Mouse (Mus musculus): ENCODE measurements around the gene Igsf11. TPM values are rescaled to one million over a fixed set of nuclear protein-coding genes. Genes with fewer than 3 reads are reported as not detected.

Igsf11 gene
- 10 to 100 TPM; 26.1 to 27.7 TPM for total RNA-seq (2021)
- long read RNA-seq, transcript Igsf11-201 (7 exons, 3,443 nt), result major isoform, 9 of 17 reads
- long read RNA-seq, partial matches to known transcripts, result 0 of 17 reads
- long read RNA-seq, other reads (novel, unspliced or antisense), result 8 of 17 reads

DNA sequence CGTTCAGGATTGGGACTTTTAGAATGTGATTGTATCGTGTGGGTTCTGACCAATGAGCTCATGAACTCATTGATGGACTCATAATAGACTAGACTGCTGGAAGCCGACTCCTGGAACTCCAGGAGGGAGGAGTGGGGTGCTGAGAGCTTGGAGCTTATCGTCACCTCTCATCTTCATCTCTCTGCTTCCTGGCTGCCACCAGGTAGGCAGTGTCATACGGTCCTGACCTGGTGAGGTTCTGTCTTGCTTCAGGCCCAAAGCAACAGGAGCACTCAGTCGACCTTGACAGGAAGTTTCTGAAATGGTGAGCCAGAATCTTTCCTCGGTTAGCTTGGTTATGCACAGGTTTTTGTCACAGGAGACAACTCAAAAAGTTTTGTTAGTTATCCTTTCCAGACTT, at the start of gene Igsf11:
Gene Igsf11 (plus strand): TSS at position 301 of the 400 bp plus-strand sequence.
- no peak for DNase-seq (ENCODE audit: low spot score in 2 of 2)

DNA sequence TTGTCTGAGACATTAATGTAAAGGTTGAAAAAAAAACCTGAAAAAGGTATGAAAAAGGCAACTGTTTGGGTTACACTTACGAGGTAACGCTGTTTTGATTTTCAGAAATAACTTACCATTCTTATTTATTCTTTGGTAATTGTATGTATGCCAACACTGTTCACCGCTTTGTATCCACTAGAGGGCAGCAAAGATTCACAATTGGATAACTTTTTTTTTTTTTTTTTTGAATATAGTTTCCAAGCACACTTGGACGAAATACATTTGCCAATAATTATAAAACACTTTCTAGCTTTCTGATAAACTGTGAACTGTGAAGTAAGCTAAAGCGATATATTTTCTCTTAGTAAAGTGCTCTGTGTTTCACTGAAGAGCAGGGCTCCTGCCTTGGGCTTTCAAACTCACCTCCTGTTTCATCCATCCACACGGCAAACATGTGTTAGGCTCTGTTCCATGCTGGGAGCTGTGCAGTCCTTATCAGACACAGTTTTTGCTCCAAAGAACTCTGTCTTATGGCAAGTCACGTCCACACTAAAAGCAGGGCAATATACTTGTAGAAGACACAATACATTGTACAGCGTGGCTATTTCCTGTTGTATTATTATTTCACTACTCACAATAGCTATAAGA, 34.2 kb upstream of the Igsf11 start:
- DNase-seq (ENCODE audit: low spot score in 2 of 2), result no peak

DNA sequence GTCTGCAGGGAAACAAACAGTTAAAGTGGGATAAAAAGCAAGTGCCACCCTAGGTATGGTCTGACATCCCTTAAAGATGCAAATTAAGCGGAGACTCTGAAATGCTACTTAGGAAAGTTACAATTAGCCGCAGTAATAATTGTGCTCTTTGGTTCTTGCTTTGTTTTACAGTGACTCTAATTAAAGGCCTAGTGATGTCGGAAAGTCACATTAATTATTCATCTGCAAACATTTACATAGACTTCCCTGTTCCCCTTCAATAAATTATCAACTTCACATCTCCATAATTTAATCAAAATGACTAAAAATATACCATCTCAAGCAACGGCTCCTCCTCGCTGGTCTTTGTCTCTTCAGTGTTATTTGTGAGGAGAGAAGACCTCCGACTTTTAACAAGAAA, 31.9 kb upstream of the Igsf11 start:
- DNase-seq (ENCODE audit: low spot score in 2 of 2), result no peak

- DNase-seq (ENCODE audit: low spot score in 2 of 2), result no peak
These were observed 28.1 kb upstream of the Igsf11 start for GRCm38 (mm10) chr16:38864358-38864757.

- DNase-seq (ENCODE audit: low spot score in 2 of 2), result no peak
These were observed 19.2 kb upstream of the Igsf11 start for GRCm38 (mm10) chr16:38873231-38873630.

GRCm38 (mm10) chr16:38874481-38874880, 18.0 kb upstream of the Igsf11 start:
- DNase-seq (ENCODE audit: low spot score in 2 of 2), result no peak

- DNase-seq (ENCODE audit: low spot score in 2 of 2), result no peak
These were observed 6.5 kb downstream of the Igsf11 start for GRCm38 (mm10) chr16:38898816-38899425.

- DNase-seq (ENCODE audit: low spot score in 2 of 2), result no peak
These were observed 7.6 kb downstream of the Igsf11 start for GRCm38 (mm10) chr16:38900024-38900423.

- DNase-seq (ENCODE audit: low spot score in 2 of 2), result peak; percentile 97
These were observed 9.8 kb downstream of the Igsf11 start for GRCm38 (mm10) chr16:38902111-38902778.

- DNase-seq (ENCODE audit: low spot score in 2 of 2), result no peak
These were observed 10.5 kb downstream of the Igsf11 start for GRCm38 (mm10) chr16:38903020-38903419.

DNA sequence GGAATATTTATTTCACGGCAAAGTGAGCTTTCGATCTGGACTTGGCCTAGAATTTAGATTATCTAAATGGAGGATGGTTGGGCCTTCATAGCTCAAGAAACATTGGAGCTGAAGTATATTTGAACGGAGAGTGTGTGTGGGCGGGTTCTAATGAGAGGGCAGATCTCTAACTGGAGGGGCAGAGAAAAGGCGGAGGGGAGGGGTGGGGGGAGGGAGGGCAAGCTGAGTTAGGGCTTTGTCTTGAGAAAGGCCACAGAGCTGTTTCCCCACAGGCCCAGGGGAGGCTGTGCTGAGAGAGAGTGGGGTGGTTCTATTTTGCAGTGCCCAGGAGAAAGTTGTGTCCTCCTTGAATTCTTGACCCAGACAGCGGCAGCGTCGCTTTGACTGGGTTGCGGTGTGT, 11.7 kb downstream of the Igsf11 start:
- DNase-seq (ENCODE audit: low spot score in 2 of 2), result no peak

GRCm38 (mm10) chr16:38905911-38906310, 13.4 kb downstream of the Igsf11 start:
- no peak for DNase-seq (ENCODE audit: low spot score in 2 of 2)

DNA sequence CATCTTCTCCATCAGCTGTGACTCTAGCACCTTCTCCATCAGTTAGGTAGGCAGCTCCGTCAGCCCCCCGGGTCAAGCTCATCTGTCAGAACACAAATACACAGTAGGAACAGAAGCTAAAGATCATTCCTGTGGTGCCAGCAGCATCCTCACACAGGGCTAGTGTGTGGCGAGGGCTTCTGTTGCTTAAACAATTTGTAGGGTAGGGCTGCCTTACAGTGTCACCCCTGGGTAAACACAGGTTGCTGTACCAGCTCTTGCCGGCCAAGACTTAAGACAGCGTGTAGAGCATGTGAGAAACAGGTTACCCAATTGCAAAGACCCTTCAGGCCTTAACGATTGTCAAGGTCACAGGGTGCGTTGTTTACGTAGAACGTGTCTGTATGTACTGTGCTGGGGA, 15.8 kb downstream of the Igsf11 start:
- DNase-seq (ENCODE audit: low spot score in 2 of 2), result no peak

DNA sequence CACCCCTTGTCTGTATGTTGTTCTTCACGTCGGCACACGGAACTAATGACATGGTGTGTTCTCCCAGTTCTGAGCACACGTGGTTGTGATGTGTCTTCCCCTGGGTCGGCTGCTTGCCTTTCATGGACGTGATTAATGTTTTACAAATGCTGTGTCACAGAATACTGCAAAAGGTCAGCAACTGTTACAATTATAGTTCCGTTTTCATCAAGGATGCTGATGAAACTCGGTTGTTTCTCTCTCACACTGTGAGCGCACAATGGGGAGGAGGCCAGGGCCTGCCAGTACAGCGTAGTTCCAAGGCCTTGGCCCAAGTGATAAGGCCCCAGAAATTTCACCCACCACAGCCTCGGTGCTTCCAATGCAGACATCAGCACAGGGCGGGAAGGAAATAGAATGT, 17.0 kb downstream of the Igsf11 start:
- no peak for DNase-seq (ENCODE audit: low spot score in 2 of 2)

DNA sequence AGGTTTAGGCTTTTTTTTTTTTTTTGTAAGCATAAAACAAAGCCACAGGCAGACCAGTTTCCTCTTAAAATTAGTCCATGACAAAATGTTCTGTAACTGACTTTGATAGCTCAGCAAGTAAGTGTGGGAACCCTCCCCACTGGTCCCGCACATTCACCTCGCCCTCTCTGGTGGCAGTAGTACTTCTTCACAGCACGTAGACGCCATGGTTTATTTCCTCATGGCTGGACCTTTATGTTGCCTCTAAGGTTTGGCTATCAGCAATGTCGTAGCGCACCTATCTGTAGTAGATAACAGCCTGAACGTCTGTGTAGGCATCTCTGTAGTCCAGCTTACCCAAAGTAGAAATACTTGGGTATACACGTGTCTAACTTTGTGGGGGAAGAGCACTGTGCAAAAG, 17.6 kb downstream of the Igsf11 start:
- DNase-seq (ENCODE audit: low spot score in 2 of 2), result peak in 1 of 2 experiments; percentile 1

DNA sequence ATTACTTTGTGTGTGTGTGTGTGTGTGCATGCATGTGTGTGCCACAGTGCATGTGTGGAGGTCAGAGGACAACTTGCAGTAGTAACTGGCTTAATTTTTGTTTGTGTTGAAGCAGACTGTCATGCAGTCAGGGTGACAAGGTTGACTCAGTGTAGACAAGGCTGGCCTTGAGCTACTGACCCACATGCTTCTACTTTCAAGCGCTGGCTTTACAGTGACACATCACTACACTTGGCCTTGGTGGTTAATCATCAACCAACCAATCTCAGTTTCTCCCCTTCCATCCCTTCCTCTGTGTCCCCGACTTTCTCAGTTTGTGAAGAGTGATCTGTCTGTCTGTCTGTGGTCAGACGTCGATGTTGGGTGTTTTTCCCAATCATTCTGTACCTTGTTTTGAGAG, 23.0 kb downstream of the Igsf11 start:
- DNase-seq (ENCODE audit: low spot score in 2 of 2), result no peak

GRCm38 (mm10) chr16:38916053-38916786, 23.7 kb downstream of the Igsf11 start:
- no peak for DNase-seq (ENCODE audit: low spot score in 2 of 2)

- peak in 1 of 2 experiments; percentile 41 for DNase-seq (ENCODE audit: low spot score in 2 of 2)
These were observed 24.4 kb downstream of the Igsf11 start for GRCm38 (mm10) chr16:38916885-38917284.

- no peak for DNase-seq (ENCODE audit: low spot score in 2 of 2)
These were observed 25.6 kb downstream of the Igsf11 start for GRCm38 (mm10) chr16:38918121-38918520.

DNA sequence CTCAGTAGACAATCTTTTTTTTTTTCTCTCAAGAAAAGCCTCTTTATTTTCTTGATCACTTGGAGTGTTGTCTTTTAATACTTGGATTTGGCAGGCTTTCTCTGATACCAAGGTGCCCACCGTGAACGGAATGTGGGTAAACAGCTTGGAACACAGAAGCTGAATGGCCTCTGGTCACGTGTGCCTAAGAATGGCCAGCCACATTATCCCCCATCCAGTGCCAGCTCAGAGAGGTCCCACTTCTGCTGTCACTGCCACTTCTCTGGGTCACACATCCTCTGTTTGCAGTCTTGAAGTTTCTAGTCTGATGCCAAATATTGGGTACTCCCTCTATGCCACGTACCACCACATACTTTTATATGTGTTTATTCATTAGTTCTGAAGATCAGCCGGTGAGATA, 28.0 kb downstream of the Igsf11 start:
- no peak for DNase-seq (ENCODE audit: low spot score in 2 of 2)

DNA sequence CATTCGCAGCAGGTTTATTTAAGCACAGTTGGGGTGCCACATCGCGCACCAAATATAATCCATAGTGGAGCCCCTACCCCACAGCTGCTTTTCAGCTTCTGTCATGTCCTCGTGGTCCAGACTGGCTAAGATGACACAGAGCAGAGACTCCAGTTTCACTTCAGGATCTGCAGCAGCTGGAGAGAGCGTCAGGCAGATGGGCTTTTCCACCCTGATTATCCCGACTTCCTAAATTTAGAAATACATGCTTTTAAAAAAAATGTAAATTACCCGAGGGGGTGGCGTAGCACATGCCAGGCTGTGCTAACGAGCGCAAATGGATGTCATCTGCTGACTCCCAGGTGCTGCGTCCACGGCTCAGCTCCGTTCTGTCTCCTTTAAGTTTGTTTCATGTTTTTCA, 32.5 kb downstream of the Igsf11 start:
- peak; percentile 37 to 40 for DNase-seq (ENCODE audit: low spot score in 2 of 2)

DNA sequence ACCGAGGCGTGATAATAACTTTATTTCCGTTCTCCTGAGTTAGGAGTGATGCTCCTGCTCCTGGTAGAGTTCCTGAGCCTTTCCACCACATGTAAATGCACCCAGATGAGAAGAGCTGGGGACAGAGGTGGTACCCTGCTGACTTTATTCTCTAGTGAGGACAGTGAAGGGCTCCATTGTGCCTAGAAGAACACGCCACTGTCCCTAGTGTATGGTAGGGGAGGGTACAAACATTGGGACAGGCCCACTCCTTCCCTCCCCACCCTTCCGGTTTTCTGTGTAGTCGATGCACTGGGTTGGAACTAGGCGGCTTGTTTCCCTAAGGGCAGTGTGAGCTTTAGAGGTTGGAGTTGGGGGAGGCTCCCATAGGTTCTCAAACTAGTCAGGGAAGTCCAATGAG, 36.3 kb downstream of the Igsf11 start:
- DNase-seq (ENCODE audit: low spot score in 2 of 2), result no peak

Measured in layer of hippocampus, postnatal 10 days (tissue).